22 mouse cellular contexts compared by ENCODE assay signal in genomic region chr12:106376783-106377182, GRCm38 (mm10).
A peak's percentile ranks its signal among the peaks of the same experiment; 100 is the strongest.
DNase-seq lines count a peak whose midpoint lies in the region; ATAC-seq lines count a peak whose summit lies in the region.
"Had no signal": no experiment of that assay in that cellular context is flagged by ENCODE, and none has a peak within 500 bp of the region (broad histone marks: within the 10 kb centered on the region; RNA-seq: fewer than 3 reads in every experiment).

No protein-coding gene starts in this region.

- H3K9ac ChIP-seq in hindbrain, embryonic 14.5 days: no peak overlapping the region
- H3K9ac ChIP-seq in hindbrain, embryonic 12.5 days: no peak overlapping the region
- H3K9ac ChIP-seq in neural tube, embryonic 13.5 days: no peak overlapping the region
- H3K9ac ChIP-seq in neural tube, embryonic 15.5 days (replicated peaks): no peak overlapping the region
- H3K9ac ChIP-seq in forebrain, embryonic 14.5 days (ENCODE audit: low read length): no peak overlapping the region
- no peak overlapping the region for H3K9ac ChIP-seq in midbrain, embryonic 13.5 days (replicated peaks)
- H3K9ac ChIP-seq: embryonic facial prominence, embryonic 12.5 days; heart, embryonic 15.5 days had no signal

- peaks cover 39% of the 10 kb centered on the region for H3K4me1 ChIP-seq in hindbrain, embryonic 14.5 days (replicated peaks; ENCODE audit: control insufficient read depth, insufficient read depth, low read length)
- peaks cover 34% of the 10 kb centered on the region for H3K4me1 ChIP-seq in hindbrain, embryonic 12.5 days
- peaks cover 63% of the 10 kb centered on the region for H3K4me1 ChIP-seq in neural tube, embryonic 13.5 days (replicated peaks)
- peaks cover 51% of the 10 kb centered on the region for H3K4me1 ChIP-seq in neural tube, embryonic 15.5 days
- H3K4me1 ChIP-seq in forebrain, embryonic 14.5 days (ENCODE audit: control insufficient read depth, insufficient read depth, low read length): peaks cover 40% of the 10 kb centered on the region
- H3K4me1 ChIP-seq in midbrain, embryonic 13.5 days (replicated peaks): peaks cover 54% of the 10 kb centered on the region
- H3K4me1 ChIP-seq: heart, embryonic 10.5 days had no signal

- H3K36me3 ChIP-seq in hindbrain, embryonic 14.5 days (replicated peaks; ENCODE audit: control insufficient read depth, insufficient read depth): no peaks in the 10 kb centered on the region
- no peaks in the 10 kb centered on the region for H3K36me3 ChIP-seq in hindbrain, embryonic 12.5 days
- no peaks in the 10 kb centered on the region for H3K36me3 ChIP-seq in neural tube, embryonic 13.5 days
- no peaks in the 10 kb centered on the region for H3K36me3 ChIP-seq in neural tube, embryonic 15.5 days
- H3K36me3 ChIP-seq in forebrain, embryonic 14.5 days (ENCODE audit: control insufficient read depth, insufficient read depth, low read length): no peaks in the 10 kb centered on the region
- H3K36me3 ChIP-seq in midbrain, embryonic 13.5 days: no peaks in the 10 kb centered on the region
- H3K36me3 ChIP-seq: embryonic facial prominence, embryonic 12.5 days; G1E; heart, embryonic 10.5 days; heart, embryonic 15.5 days had no signal

- 52% methylated on average over 12 of the region's 12 CpGs for WGBS in hindbrain, embryonic 14.5 days
- WGBS in hindbrain, embryonic 12.5 days: 72% methylated on average over 12 of the region's 12 CpGs
- 58% methylated on average over 12 of the region's 12 CpGs for WGBS in neural tube, embryonic 13.5 days
- WGBS in neural tube, embryonic 15.5 days: 53% methylated on average over 12 of the region's 12 CpGs
- WGBS in forebrain, embryonic 14.5 days: 28% methylated on average over 12 of the region's 12 CpGs
- 62% methylated on average over 12 of the region's 12 CpGs for WGBS in midbrain, embryonic 13.5 days

- no peaks in the 10 kb centered on the region for H3K27me3 ChIP-seq in hindbrain, embryonic 14.5 days (ENCODE audit: control insufficient read depth, insufficient read depth, low read length)
- H3K27me3 ChIP-seq in hindbrain, embryonic 12.5 days: no peaks in the 10 kb centered on the region
- no peaks in the 10 kb centered on the region for H3K27me3 ChIP-seq in neural tube, embryonic 13.5 days
- no peaks in the 10 kb centered on the region for H3K27me3 ChIP-seq in neural tube, embryonic 15.5 days (replicated peaks)
- H3K27me3 ChIP-seq in forebrain, embryonic 14.5 days (replicated peaks; ENCODE audit: control insufficient read depth, insufficient read depth, low read length): no peaks in the 10 kb centered on the region
- H3K27me3 ChIP-seq in midbrain, embryonic 13.5 days: no peaks in the 10 kb centered on the region
- H3K27me3 ChIP-seq: embryonic facial prominence, embryonic 12.5 days had no signal

- DNase-seq in hindbrain, embryonic 14.5 days (ENCODE audit: low spot score): no peak
- peak; percentile 70 for DNase-seq in forebrain, embryonic 14.5 days (ENCODE audit: low spot score)
- DNase-seq: adrenal gland, adult 8-10 months; adrenal gland, postnatal 36 days; cerebellum, adult 11-12 months; cerebellum, adult 9-10 months; cerebellum, postnatal 25 days; gastrocnemius, postnatal 36 days; heart, adult 18-20 months; heart, postnatal 14 days; kidney, adult 11 months had no signal

- H3K9me3 ChIP-seq in hindbrain, embryonic 14.5 days (ENCODE audit: control insufficient read depth, low read length): no peaks in the 10 kb centered on the region
- H3K9me3 ChIP-seq in hindbrain, embryonic 12.5 days (replicated peaks): no peaks in the 10 kb centered on the region
- no peaks in the 10 kb centered on the region for H3K9me3 ChIP-seq in neural tube, embryonic 13.5 days
- no peaks in the 10 kb centered on the region for H3K9me3 ChIP-seq in neural tube, embryonic 15.5 days (replicated peaks)
- H3K9me3 ChIP-seq in forebrain, embryonic 14.5 days (replicated peaks; ENCODE audit: control insufficient read depth, low read length): no peaks in the 10 kb centered on the region
- H3K9me3 ChIP-seq in midbrain, embryonic 13.5 days: no peaks in the 10 kb centered on the region
- H3K9me3 ChIP-seq: embryonic facial prominence, embryonic 12.5 days; heart, embryonic 10.5 days; heart, embryonic 15.5 days had no signal

- no peak for ATAC-seq in hindbrain, embryonic 14.5 days (ENCODE audit: low FRiP score)
- ATAC-seq in hindbrain, embryonic 12.5 days (ENCODE audit: low FRiP score): no peak
- no peak for ATAC-seq in neural tube, embryonic 13.5 days (ENCODE audit: low read depth)
- ATAC-seq in neural tube, embryonic 15.5 days (ENCODE audit: low FRiP score): no peak
- 0 out of 2 replicates have a peak, but pooled peaks have one; percentile 35 for ATAC-seq in forebrain, embryonic 14.5 days
- no peak for ATAC-seq in megakaryocyte, adult 5-6 weeks (ENCODE audit: poor library complexity, severe bottlenecking)
- ATAC-seq in midbrain, embryonic 13.5 days: no peak
- ATAC-seq: CD4-positive, CD25-positive, alpha-beta regulatory T cell, adult 4 months; hindbrain, postnatal 0 days had no signal

- H3K27ac ChIP-seq in hindbrain, embryonic 14.5 days: peak overlapping the region; percentile 47; the same call in 1 of the 2 replicates
- H3K27ac ChIP-seq in hindbrain, embryonic 12.5 days: no peak overlapping the region
- H3K27ac ChIP-seq in neural tube, embryonic 13.5 days (replicated peaks): peak overlapping the region; percentile 25; the same call in 1 of the 2 replicates
- no peak overlapping the region for H3K27ac ChIP-seq in neural tube, embryonic 15.5 days (replicated peaks)
- H3K27ac ChIP-seq in forebrain, embryonic 14.5 days (ENCODE audit: low read depth, low read length): peak overlapping the region; percentile 45
- no peak overlapping the region for H3K27ac ChIP-seq in midbrain, embryonic 13.5 days
- H3K27ac ChIP-seq: embryonic facial prominence, embryonic 12.5 days; heart, embryonic 10.5 days; heart, embryonic 15.5 days; hindbrain, postnatal 0 days had no signal

- no peak overlapping the region for H3K4me3 ChIP-seq in hindbrain, embryonic 14.5 days (replicated peaks; ENCODE audit: low read length)
- H3K4me3 ChIP-seq in hindbrain, embryonic 12.5 days: no peak overlapping the region
- H3K4me3 ChIP-seq in neural tube, embryonic 13.5 days: no peak overlapping the region
- H3K4me3 ChIP-seq in neural tube, embryonic 15.5 days (replicated peaks): no peak overlapping the region
- H3K4me3 ChIP-seq in forebrain, embryonic 14.5 days (ENCODE audit: low read depth, low read length): no peak overlapping the region
- H3K4me3 ChIP-seq in midbrain, embryonic 13.5 days (replicated peaks): no peak overlapping the region
- H3K4me3 ChIP-seq: embryonic facial prominence, embryonic 12.5 days; heart, embryonic 10.5 days; heart, embryonic 15.5 days had no signal

- no peak overlapping the region for H3K4me2 ChIP-seq in hindbrain, embryonic 14.5 days (replicated peaks)
- H3K4me2 ChIP-seq in hindbrain, embryonic 12.5 days (replicated peaks): no peak overlapping the region
- no peak overlapping the region for H3K4me2 ChIP-seq in neural tube, embryonic 13.5 days
- H3K4me2 ChIP-seq in neural tube, embryonic 15.5 days: no peak overlapping the region
- no peak overlapping the region for H3K4me2 ChIP-seq in forebrain, embryonic 14.5 days (ENCODE audit: low read length)
- H3K4me2 ChIP-seq in midbrain, embryonic 13.5 days (replicated peaks): no peak overlapping the region
- H3K4me2 ChIP-seq: embryonic facial prominence, embryonic 12.5 days; heart, embryonic 15.5 days had no signal

Comparison
In these comparisons a context has a peak if more than half of its experiments do, and no peak if none do; other contexts are left out.
1. H3K27ac ChIP-seq: peak in hindbrain, embryonic 14.5 days (single experiment), neural tube, embryonic 13.5 days (single experiment) and forebrain, embryonic 14.5 days (single experiment); none in hindbrain, embryonic 12.5 days (single experiment), neural tube, embryonic 15.5 days (single experiment) and midbrain, embryonic 13.5 days (single experiment).